Mouse (Mus musculus): Measurements from ENCODE around the gene Actg2.

The Actg2 gene

GRCm38 (mm10) chr6:83479193-83479592, 56.9 kb downstream of the Actg2 start:
- DNase-seq (ENCODE audit: low read depth, low spot score) = no peak

- DNase-seq (ENCODE audit: low read depth, low spot score) = no peak
Measured at GRCm38 (mm10) chr6:83478628-83479027, 57.4 kb downstream of the Actg2 start.

GRCm38 (mm10) chr6:83478217-83478616, 57.8 kb downstream of the Actg2 start:
- no peak for DNase-seq (ENCODE audit: low read depth, low spot score)

GRCm38 (mm10) chr6:83475431-83475830, 60.6 kb downstream of the Actg2 start:
- no peak for DNase-seq (ENCODE audit: low read depth, low spot score)

GRCm38 (mm10) chr6:83473240-83473639, 62.8 kb downstream of the Actg2 start:
- no peak for DNase-seq (ENCODE audit: low read depth, low spot score)

GRCm38 (mm10) chr6:83471739-83472138, 64.3 kb downstream of the Actg2 start:
- DNase-seq (ENCODE audit: low read depth, low spot score) = no peak

- DNase-seq (ENCODE audit: low read depth, low spot score) = no peak
Measured at GRCm38 (mm10) chr6:83464011-83464410, 72.1 kb downstream of the Actg2 start.
